Mouse (Mus musculus): ENCODE measurements around the gene Fam13a. TPM values are rescaled to one million over a fixed set of nuclear protein-coding genes. Genes with fewer than 3 reads are reported as not detected.
A peak's percentile ranks its signal among the peaks of the same experiment; 100 is the strongest.

Fam13a gene
- polyA plus RNA-seq, 1 experiment from 2014 or later: 10.1 TPM

DNA sequence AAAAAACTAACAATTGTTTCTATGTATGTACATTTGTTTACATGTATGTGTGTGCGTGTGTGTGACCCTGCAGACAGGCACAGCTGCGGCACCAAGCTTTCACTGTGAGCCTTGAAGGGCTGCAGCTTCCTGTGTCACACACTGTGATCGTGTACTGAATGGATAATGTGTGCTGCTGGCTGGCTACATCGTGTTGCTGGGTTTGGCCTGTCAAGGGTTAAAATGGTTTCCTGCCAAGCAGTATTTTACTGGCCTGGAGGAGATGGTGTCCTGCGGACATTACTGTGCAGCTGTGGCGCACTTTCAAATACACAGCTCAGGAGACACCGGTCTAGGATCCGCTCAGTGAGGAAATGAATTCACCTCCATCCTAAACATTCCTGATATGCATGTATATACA lies 121.2 kb downstream of the Fam13a start:
- 25% methylated on average over 8 of the region's 8 CpGs for WGBS

DNA sequence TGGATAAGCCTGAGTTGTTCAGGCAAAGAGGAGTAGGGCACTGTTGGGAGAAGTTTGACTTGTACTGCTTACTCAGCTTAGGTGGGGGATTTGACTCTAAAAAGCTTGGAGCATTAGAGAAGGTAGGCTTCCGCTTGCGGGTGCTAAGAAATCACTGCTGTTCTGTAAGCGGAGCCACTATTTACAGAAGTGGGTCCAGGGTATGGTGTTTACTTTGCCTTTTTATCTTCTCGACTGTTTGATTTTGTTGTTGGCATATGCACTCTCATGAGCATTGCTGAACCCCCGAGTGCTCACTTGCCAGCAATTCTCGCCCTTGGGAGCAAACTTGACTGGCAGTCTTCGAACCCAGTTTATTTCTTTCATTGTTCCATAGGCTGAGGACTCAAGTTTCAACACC lies 123.8 kb downstream of the Fam13a start:
- ATAC-seq (ENCODE audit: low read depth): no peak; the same call in 1 of the 2 replicates
- Histone ChIP-seq H3K4me3 (ENCODE audit: low read depth, low read length) (no peak overlapping the region), H3K27me3 (replicated peaks; ENCODE audit: control insufficient read depth, insufficient read depth, low read length) (no peaks in the 10 kb centered on the region), H3K9me3 (ENCODE audit: control insufficient read depth, low read length) (0 out of 2 replicates have a peak, but pooled peaks cover 4% of the 10 kb centered on the region), H3K4me1 (ENCODE audit: control insufficient read depth, insufficient read depth, low read length) (no peaks in the 10 kb centered on the region), H3K4me2 (ENCODE audit: low read depth, low read length) (no peak overlapping the region), H3K9ac (ENCODE audit: low read depth, low read length) (no peak overlapping the region), H3K36me3 (ENCODE audit: control insufficient read depth, insufficient read depth, low read length) (no peaks in the 10 kb centered on the region), H3K27ac (replicated peaks; ENCODE audit: low read depth, low read length) (no peak overlapping the region)
- WGBS: 78% methylated on average over 7 of the region's 7 CpGs
- DNase-seq (ENCODE audit: low spot score): no peak

More for the DNA sequence above, 121.2 kb downstream of the Fam13a start:
- Histone ChIP-seq H3K4me2 (ENCODE audit: low read depth, low read length) (no peak overlapping the region), H3K4me1 (ENCODE audit: control insufficient read depth, insufficient read depth, low read length) (no peaks in the 10 kb centered on the region), H3K9ac (ENCODE audit: low read depth, low read length) (no peak overlapping the region), H3K9me3 (ENCODE audit: control insufficient read depth, low read length) (peaks cover 29% of the 10 kb centered on the region), H3K27ac (replicated peaks; ENCODE audit: low read depth, low read length) (no peak overlapping the region), H3K36me3 (ENCODE audit: control insufficient read depth, insufficient read depth, low read length) (no peaks in the 10 kb centered on the region), H3K4me3 (ENCODE audit: low read depth, low read length) (no peak overlapping the region), H3K27me3 (replicated peaks; ENCODE audit: control insufficient read depth, insufficient read depth, low read length) (no peaks in the 10 kb centered on the region)
- DNase-seq (ENCODE audit: low spot score): no peak
- ATAC-seq (ENCODE audit: low read depth): peak; percentile 27; the same call in 1 of the 2 replicates

DNA sequence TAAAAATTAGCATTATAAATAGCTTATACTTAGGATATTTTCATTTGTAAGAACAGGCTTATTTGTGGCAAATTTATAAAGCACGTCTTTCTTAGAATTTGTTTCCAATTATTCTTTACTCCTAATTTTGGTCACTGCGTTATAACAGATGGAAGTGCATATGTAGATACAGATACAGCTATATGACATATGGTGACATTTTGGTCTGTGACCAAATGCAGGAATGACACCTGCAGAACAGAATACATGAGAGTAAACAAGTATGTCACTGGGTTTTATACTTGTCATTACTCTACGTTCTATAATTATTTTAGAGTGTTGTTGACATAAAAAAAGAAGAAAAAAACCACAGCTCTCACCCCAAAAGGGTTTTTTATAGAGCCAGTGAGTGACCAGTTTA lies 125.3 kb downstream of the Fam13a start:
- H3K4me2 ChIP-seq (ENCODE audit: low read depth, low read length): no peak overlapping the region
- no peak for DNase-seq (ENCODE audit: low spot score)
- WGBS: 85% methylated on average over 3 of the region's 3 CpGs
- H3K9ac ChIP-seq (ENCODE audit: low read depth, low read length): no peak overlapping the region
- H3K9me3 ChIP-seq (ENCODE audit: control insufficient read depth, low read length): no peaks in the 10 kb centered on the region
- no peak for ATAC-seq (ENCODE audit: low read depth)
- no peaks in the 10 kb centered on the region for H3K27me3 ChIP-seq (replicated peaks; ENCODE audit: control insufficient read depth, insufficient read depth, low read length)
- H3K27ac ChIP-seq (replicated peaks; ENCODE audit: low read depth, low read length): no peak overlapping the region
- H3K36me3 ChIP-seq (ENCODE audit: control insufficient read depth, insufficient read depth, low read length): peaks cover 5% of the 10 kb centered on the region; the same call in 1 of the 2 replicates
- no peaks in the 10 kb centered on the region for H3K4me1 ChIP-seq (ENCODE audit: control insufficient read depth, insufficient read depth, low read length)
- H3K4me3 ChIP-seq (ENCODE audit: low read depth, low read length): no peak overlapping the region

DNA sequence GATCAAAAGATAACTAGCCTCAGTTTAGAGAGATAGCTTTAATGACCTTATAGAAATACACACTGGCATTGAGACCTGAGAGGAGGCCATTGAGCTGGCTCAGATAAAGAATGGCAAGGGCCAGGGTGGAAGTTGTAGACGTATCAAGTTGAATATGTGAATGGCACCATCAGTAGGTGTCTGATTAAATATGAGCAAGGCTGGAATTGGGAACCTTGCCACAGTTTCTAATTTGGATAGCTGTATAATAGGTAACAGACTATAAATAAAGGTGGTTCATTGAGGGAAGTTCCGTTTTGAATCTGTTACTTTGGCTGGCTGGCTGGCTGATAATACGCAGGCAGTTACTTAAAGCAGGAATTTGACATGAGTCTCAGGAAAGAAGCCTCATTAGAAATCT lies 127.7 kb downstream of the Fam13a start:
- Histone ChIP-seq H3K4me2 (ENCODE audit: low read depth, low read length) (no peak overlapping the region), H3K36me3 (ENCODE audit: control insufficient read depth, insufficient read depth, low read length) (peaks cover 5% of the 10 kb centered on the region; the same call in 1 of the 2 replicates), H3K4me1 (ENCODE audit: control insufficient read depth, insufficient read depth, low read length) (no peaks in the 10 kb centered on the region), H3K9ac (ENCODE audit: low read depth, low read length) (no peak overlapping the region), H3K9me3 (ENCODE audit: control insufficient read depth, low read length) (no peaks in the 10 kb centered on the region), H3K27me3 (replicated peaks; ENCODE audit: control insufficient read depth, insufficient read depth, low read length) (no peaks in the 10 kb centered on the region), H3K27ac (replicated peaks; ENCODE audit: low read depth, low read length) (no peak overlapping the region), H3K4me3 (ENCODE audit: low read depth, low read length) (no peak overlapping the region)
- WGBS: 87% methylated on average over 3 of the region's 3 CpGs
- ATAC-seq (ENCODE audit: low read depth) (no peak), DNase-seq (ENCODE audit: low spot score) (no peak)

DNA sequence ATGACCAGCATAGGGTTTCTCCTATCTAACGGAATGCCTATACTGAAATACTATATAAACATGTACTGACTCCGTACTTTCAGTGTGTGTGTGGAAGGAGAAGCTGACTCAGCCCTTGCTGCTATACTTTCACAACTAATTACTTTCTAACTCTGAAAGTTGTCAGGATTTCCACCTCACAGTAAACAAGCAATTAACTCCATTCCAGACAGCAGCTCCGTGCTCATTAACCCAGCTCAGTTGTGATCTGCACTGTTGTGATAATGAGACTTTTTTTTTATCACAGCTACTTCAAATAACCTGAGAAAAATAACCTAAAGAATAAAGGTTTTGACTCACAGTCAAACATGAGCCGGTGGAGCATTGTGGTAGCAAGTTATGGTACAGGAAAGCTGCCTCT lies 129.4 kb downstream of the Fam13a start:
- H3K36me3 ChIP-seq (ENCODE audit: control insufficient read depth, insufficient read depth, low read length): peaks cover 5% of the 10 kb centered on the region; the same call in 1 of the 2 replicates
- no peak overlapping the region for H3K4me3 ChIP-seq (ENCODE audit: low read depth, low read length)
- WGBS: 77% methylated on average over 4 of the region's 4 CpGs
- no peaks in the 10 kb centered on the region for H3K9me3 ChIP-seq (ENCODE audit: control insufficient read depth, low read length)
- ATAC-seq (ENCODE audit: low read depth) (no peak), DNase-seq (ENCODE audit: low spot score) (no peak)
- no peaks in the 10 kb centered on the region for H3K27me3 ChIP-seq (replicated peaks; ENCODE audit: control insufficient read depth, insufficient read depth, low read length)
- H3K27ac ChIP-seq (replicated peaks; ENCODE audit: low read depth, low read length): no peak overlapping the region
- H3K9ac ChIP-seq (ENCODE audit: low read depth, low read length): no peak overlapping the region
- no peaks in the 10 kb centered on the region for H3K4me1 ChIP-seq (ENCODE audit: control insufficient read depth, insufficient read depth, low read length)
- no peak overlapping the region for H3K4me2 ChIP-seq (ENCODE audit: low read depth, low read length)

DNA sequence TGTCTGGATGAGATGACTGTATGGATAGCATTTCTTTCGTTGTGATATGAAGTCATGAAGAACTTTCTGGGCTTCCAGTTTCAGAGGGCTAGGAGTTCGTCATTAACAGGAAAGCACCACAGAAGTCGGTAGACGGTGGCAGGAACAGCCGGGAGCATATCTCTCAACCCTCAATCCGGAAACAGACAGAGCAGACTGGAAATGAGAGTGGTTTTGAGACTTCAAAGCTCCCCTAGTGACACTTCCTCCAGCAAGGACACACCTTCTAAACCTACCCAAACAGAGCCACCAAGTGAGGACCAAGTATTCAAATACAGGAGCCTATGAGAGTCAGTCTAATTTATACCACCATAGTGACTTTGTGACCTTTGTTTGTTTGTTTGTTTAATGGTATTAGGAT lies 131.0 kb downstream of the Fam13a start:
- H3K9me3 ChIP-seq (ENCODE audit: control insufficient read depth, low read length): no peaks in the 10 kb centered on the region
- DNase-seq (ENCODE audit: low spot score) (no peak), ATAC-seq (ENCODE audit: low read depth) (no peak)
- no peaks in the 10 kb centered on the region for H3K27me3 ChIP-seq (replicated peaks; ENCODE audit: control insufficient read depth, insufficient read depth, low read length)
- H3K4me3 ChIP-seq (ENCODE audit: low read depth, low read length): no peak overlapping the region
- no peak overlapping the region for H3K9ac ChIP-seq (ENCODE audit: low read depth, low read length)
- WGBS: 89% methylated on average over 6 of the region's 6 CpGs
- H3K4me1 ChIP-seq (ENCODE audit: control insufficient read depth, insufficient read depth, low read length): no peaks in the 10 kb centered on the region
- peaks cover 5% of the 10 kb centered on the region; the same call in 1 of the 2 replicates for H3K36me3 ChIP-seq (ENCODE audit: control insufficient read depth, insufficient read depth, low read length)
- no peak overlapping the region for H3K27ac ChIP-seq (replicated peaks; ENCODE audit: low read depth, low read length)
- H3K4me2 ChIP-seq (ENCODE audit: low read depth, low read length): no peak overlapping the region

DNA sequence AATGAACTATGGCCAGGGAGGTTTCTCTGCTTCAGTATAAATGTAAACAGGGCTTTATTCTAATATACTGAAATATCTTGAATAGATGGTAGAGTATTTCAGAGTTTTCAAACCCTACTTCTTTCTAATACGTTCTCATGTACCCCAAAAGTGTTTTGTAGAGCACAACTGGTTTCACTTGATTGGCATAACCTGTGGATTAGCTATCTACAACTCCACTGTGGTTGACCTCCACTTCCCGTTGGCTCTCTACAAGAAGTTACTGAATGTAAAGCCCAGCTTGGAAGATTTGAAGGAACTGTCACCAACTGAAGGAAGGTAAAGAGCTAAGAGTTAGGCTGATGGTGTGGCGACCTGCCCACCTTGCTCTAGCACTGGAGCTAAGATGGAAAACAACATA lies 134.4 kb downstream of the Fam13a start:
- Histone ChIP-seq H3K4me2 (ENCODE audit: low read depth, low read length) (no peak overlapping the region), H3K9ac (ENCODE audit: low read depth, low read length) (no peak overlapping the region), H3K27ac (replicated peaks; ENCODE audit: low read depth, low read length) (no peak overlapping the region), H3K36me3 (ENCODE audit: control insufficient read depth, insufficient read depth, low read length) (peaks cover 7% of the 10 kb centered on the region; the same call in 1 of the 2 replicates), H3K4me1 (ENCODE audit: control insufficient read depth, insufficient read depth, low read length) (no peaks in the 10 kb centered on the region), H3K27me3 (replicated peaks; ENCODE audit: control insufficient read depth, insufficient read depth, low read length) (no peaks in the 10 kb centered on the region), H3K9me3 (ENCODE audit: control insufficient read depth, low read length) (no peaks in the 10 kb centered on the region), H3K4me3 (ENCODE audit: low read depth, low read length) (no peak overlapping the region)
- 87% methylated on average over 3 of the region's 3 CpGs for WGBS
- ATAC-seq (ENCODE audit: low read depth) (no peak), DNase-seq (ENCODE audit: low spot score) (no peak)

DNA sequence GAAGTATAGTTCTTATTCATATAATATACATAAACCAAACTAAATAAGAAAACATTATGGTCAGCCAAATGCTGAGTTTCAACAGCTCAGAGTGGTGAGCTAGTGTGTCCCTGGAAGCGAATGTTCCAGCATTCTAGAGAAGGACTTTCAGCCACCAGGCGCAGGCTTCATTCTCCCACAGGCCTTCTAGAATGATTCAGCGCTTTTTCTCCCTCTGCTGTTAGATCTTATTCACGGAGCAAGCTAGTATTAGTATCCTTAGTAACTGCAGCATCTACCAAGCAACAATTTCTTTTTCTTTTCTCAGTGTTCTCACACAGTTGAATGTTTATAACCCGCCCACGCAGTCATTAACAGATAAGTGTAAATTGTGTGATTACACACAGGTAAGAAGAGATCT lies 142.1 kb downstream of the Fam13a start:
- Histone ChIP-seq H3K4me1 (ENCODE audit: control insufficient read depth, insufficient read depth, low read length) (no peaks in the 10 kb centered on the region), H3K9ac (ENCODE audit: low read depth, low read length) (no peak overlapping the region), H3K4me3 (ENCODE audit: low read depth, low read length) (no peak overlapping the region), H3K27me3 (replicated peaks; ENCODE audit: control insufficient read depth, insufficient read depth, low read length) (no peaks in the 10 kb centered on the region), H3K36me3 (ENCODE audit: control insufficient read depth, insufficient read depth, low read length) (0 out of 2 replicates have a peak, but pooled peaks cover 3% of the 10 kb centered on the region), H3K4me2 (ENCODE audit: low read depth, low read length) (no peak overlapping the region), H3K9me3 (ENCODE audit: control insufficient read depth, low read length) (no peaks in the 10 kb centered on the region), H3K27ac (replicated peaks; ENCODE audit: low read depth, low read length) (no peak overlapping the region)
- WGBS: 82% methylated on average over 6 of the region's 6 CpGs
- DNase-seq (ENCODE audit: low spot score): no peak
- ATAC-seq (ENCODE audit: low read depth): no peak
